Mouse (Mus musculus): Measurements from ENCODE around the gene Ebf3.

DNA sequence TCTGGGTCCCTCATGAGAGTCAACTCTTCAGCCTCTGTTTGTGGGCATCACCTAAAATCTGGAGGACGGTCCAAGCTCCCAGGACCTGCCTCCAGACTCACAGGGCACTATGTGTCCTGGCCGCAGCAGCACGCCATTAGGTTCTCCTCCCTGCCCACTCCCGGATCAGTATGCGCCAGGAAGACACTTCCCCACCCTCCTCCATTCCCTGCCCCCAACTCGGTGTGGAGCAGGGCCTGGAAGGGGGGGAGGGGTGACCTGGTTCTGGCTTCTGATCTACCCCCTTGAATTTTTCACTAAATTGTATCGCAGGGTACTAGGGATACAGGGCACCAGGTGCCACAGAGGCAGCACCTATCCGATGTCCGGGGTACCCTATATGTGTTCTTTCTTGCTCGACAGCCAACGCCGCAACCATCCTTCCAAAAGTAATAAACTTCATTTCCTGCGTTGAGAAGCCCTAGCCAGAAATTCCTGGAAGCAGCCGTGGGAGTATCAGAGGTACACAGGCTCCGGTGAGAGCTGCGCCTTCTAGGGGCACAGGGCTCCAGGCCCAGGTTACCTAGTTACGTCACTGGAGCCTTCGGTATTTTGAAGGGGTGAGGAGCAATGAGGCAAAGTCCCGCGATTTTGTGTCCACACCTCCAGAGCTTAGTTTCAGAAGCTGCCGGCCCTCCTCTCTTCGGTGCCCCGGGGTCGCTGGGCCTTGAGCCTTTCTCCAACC is 3.6 kb upstream of the Ebf3 start:
- TF ChIP-seq USF1 (IDR thresholded peaks at IDR 0.05; ENCODE audit: low read depth): no peak
- no peak for TF ChIP-seq CEBPB (IDR thresholded peaks at IDR 0.05; ENCODE audit: low read depth)
- no peak for TF ChIP-seq CTCF (IDR thresholded peaks at IDR 0.05; ENCODE audit: control insufficient read depth, insufficient read depth, insufficient read length)
- TF ChIP-seq MAX (IDR thresholded peaks at IDR 0.05): no peak
- TF ChIP-seq MYOG (IDR thresholded peaks at IDR 0.05; ENCODE audit: control insufficient read depth, extremely low read depth, insufficient read length): no peak
- no peak for TF ChIP-seq FOSL1 (IDR thresholded peaks at IDR 0.05; ENCODE audit: insufficient read depth, low read length, poor library complexity, severe bottlenecking)
- no peak for TF ChIP-seq MYOD1 (IDR thresholded peaks at IDR 0.05; ENCODE audit: control insufficient read depth, insufficient read length, low read depth)

Data from C2C12 (cell line).